ENCODE assay signal across 13 mouse cellular contexts in genomic region chr6:142578831-142579230, GRCm38 (mm10). TPM values are rescaled to one million over a fixed set of nuclear protein-coding genes. Genes with fewer than 3 reads are reported as not detected.
DNase-seq lines count a peak whose midpoint lies in the region.
"Had no signal": no experiment of that assay in that cellular context is flagged by ENCODE, and none has a peak within 500 bp of the region (broad histone marks: within the 10 kb centered on the region; RNA-seq: fewer than 3 reads in every experiment).

No protein-coding gene starts in this region.

- peak; percentile 22 for DNase-seq in adrenal gland, postnatal 10 days
- DNase-seq in adrenal gland, postnatal 25 days: no peak
- peak; percentile 35 for DNase-seq in thymus, postnatal 4 days
- no peak for DNase-seq in thymus, postnatal 10 days (ENCODE audit: low spot score in 2 of 2)
- DNase-seq in adrenal gland, postnatal 36 days: peak; percentile 13 to 39
- no peak for DNase-seq in frontal cortex, postnatal 36 days (ENCODE audit: low spot score in 2 of 2)
- DNase-seq: cerebellum, adult 11 months; cerebellum, adult 2 months; cerebellum, adult 9-11 months; cerebellum, postnatal 25 days; forebrain, postnatal 0 days; gastrocnemius, postnatal 25 days had no signal

RNA-seq across cellular contexts. Expression of gene Kcnj8, which starts 7.4 kb away (rescaled TPM):
- total RNA-seq in adrenal gland, postnatal 10 days (2021): 10 to 100 TPM; 22.2 to 23.9 TPM
- total RNA-seq in adrenal gland, postnatal 25 days (2021): 9.6 and 11.3 TPM in 2 replicates
- 10 to 100 TPM; 10.4 to 10.7 TPM for total RNA-seq in adrenal gland, postnatal 36 days (2021)
- total RNA-seq: common myeloid progenitor, adult 5-6 weeks had no signal

Comparison
In these comparisons a context has a peak if more than half of its experiments do, and no peak if none do; other contexts are left out.
1. DNase-seq: peak in adrenal gland, postnatal 10 days (single experiment), thymus, postnatal 4 days (single experiment) and adrenal gland, postnatal 36 days (2 of 2); none in adrenal gland, postnatal 25 days (single experiment), thymus, postnatal 10 days (0 of 2) and frontal cortex, postnatal 36 days (0 of 2).